Mouse (Mus musculus) lung, adult 2 months (tissue): Measurements from ENCODE around the gene App.

Experiments
- CTCF ChIP-seq: fragments of 200-500 bp; IDR thresholded peaks from 2 replicates; pipeline ENCODE4 v1.5.1; 2011; ENCODE audit warnings: mild to moderate bottlenecking, low read length, control low read depth; ENCODE audit not compliant: insufficient read depth
- POLR2A ChIP-seq: fragments of 200-500 bp; IDR thresholded peaks from 2 replicates; pipeline ENCODE4 v1.6.1; 2011; ENCODE audit warnings: low read depth, mild to moderate bottlenecking, control low read depth, low read length, borderline replicate concordance; ENCODE audit errors: extremely low read depth

- TF ChIP-seq CTCF (no peak), POLR2A (no peak)
Measured at GRCm38 (mm10) chr16:84973446-84974175, 200.0 kb downstream of the App start.
